Mouse (Mus musculus): ENCODE data around the gene Ptrh1. TPM values are rescaled to one million over a fixed set of nuclear protein-coding genes. Genes with fewer than 3 reads are reported as not detected.

The Ptrh1 gene
- polyA plus RNA-seq, 2 experiments = 1.7 to 1.9 TPM

DNA sequence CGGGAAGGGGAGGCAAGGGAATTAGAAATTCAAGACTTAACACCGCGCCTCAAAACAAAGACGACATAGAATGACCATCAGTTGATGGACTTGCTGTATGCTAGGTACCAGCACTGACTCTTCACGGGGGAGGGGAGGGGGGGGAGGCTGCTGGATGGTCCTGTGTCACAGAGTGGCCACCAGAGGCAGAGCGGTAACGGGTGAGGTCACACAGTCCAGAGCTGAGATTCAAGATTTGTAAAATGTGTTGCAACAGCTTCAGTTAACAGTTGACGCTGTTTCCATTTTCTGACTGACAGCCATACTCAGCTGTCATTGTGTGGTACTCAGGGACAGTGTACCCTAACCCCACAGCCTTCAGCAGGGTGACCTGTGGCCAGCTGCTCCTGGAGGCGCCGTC lies 23.4 kb upstream of the Ptrh1 start:
- Histone ChIP-seq H3K4me2 (ENCODE audit: low read depth) (peak overlapping the region; percentile 20; the same call in 1 of the 2 replicates), H3K4me3 (ENCODE audit: insufficient read depth in 1 of 2, low read depth in 2 of 2, low read length in 2 of 2) (no peak overlapping the region), H3K9ac (replicated peaks) (no peak overlapping the region), H3K9me3 (ENCODE audit: control insufficient read depth, low read length) (no peaks in the 10 kb centered on the region), H3K27ac (no peak overlapping the region), H3K27me3 (ENCODE audit: control insufficient read depth, insufficient read depth, low read length) (no peaks in the 10 kb centered on the region), H3K36me3 (replicated peaks; ENCODE audit: control insufficient read depth, insufficient read depth, low read depth) (no peaks in the 10 kb centered on the region), H3K4me1 (replicated peaks; ENCODE audit: control insufficient read depth in 2 of 2, insufficient read depth in 2 of 2, low read length in 1 of 2) (no peaks in the 10 kb centered on the region; a peak in 1 of 4 replicates)
- ATAC-seq (ENCODE audit: insufficient read depth) (no peak), DNase-seq (ENCODE audit: low read depth in 3 of 3, low spot score in 3 of 3) (no peak)
- TF ChIP-seq CTCF (IDR thresholded peaks at IDR 0.05; ENCODE audit: low read depth) (peak; percentile 37), EP300 (IDR thresholded peaks at IDR 0.05; ENCODE audit: low read depth) (no peak)
- WGBS (ENCODE audit: insufficient replicate concordance) = 65% methylated on average over 10 of the region's 10 CpGs

DNA sequence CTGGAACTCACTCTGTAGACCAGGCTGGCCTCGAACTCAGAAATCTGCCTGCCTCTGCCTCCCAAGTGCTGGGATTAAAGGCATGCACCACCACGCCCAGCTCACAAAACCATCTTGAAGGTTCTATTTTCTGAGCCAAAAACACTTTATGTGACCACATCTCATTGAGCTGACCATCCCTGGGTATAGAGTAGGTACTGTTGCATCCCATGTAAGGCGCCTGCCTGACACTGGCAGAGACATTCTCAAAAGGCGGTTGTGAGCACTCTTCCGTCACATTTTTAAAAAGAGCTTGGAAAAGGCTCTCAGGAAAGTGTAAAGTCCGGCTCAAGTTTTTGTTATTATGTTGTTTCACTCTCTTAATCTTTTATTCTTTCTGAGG lies 18.9 kb upstream of the Ptrh1 start:
- Histone ChIP-seq H3K9me3 (ENCODE audit: control insufficient read depth, low read length) (no peaks in the 10 kb centered on the region), H3K27ac (no peak overlapping the region), H3K4me1 (replicated peaks; ENCODE audit: control insufficient read depth in 2 of 2, insufficient read depth in 2 of 2, low read length in 1 of 2) (no peaks in the 10 kb centered on the region), H3K27me3 (ENCODE audit: control insufficient read depth, insufficient read depth, low read length) (no peaks in the 10 kb centered on the region), H3K4me3 (ENCODE audit: insufficient read depth in 1 of 2, low read depth in 2 of 2, low read length in 2 of 2) (peak overlapping the region in 1 of 2 experiments; percentile 78; a peak in 2 of 4 replicates), H3K9ac (replicated peaks) (no peak overlapping the region), H3K4me2 (ENCODE audit: low read depth) (peak overlapping the region; percentile 97), H3K36me3 (replicated peaks; ENCODE audit: control insufficient read depth, insufficient read depth, low read depth) (no peaks in the 10 kb centered on the region)
- no peak for DNase-seq (ENCODE audit: low read depth in 3 of 3, low spot score in 3 of 3)
- 37% methylated on average over 6 of the region's 6 CpGs for WGBS (ENCODE audit: insufficient replicate concordance)
- ATAC-seq (ENCODE audit: insufficient read depth) = no peak
- TF ChIP-seq CTCF (IDR thresholded peaks at IDR 0.05; ENCODE audit: low read depth) = no peak
- TF ChIP-seq EP300 (IDR thresholded peaks at IDR 0.05; ENCODE audit: low read depth) = no peak

DNA sequence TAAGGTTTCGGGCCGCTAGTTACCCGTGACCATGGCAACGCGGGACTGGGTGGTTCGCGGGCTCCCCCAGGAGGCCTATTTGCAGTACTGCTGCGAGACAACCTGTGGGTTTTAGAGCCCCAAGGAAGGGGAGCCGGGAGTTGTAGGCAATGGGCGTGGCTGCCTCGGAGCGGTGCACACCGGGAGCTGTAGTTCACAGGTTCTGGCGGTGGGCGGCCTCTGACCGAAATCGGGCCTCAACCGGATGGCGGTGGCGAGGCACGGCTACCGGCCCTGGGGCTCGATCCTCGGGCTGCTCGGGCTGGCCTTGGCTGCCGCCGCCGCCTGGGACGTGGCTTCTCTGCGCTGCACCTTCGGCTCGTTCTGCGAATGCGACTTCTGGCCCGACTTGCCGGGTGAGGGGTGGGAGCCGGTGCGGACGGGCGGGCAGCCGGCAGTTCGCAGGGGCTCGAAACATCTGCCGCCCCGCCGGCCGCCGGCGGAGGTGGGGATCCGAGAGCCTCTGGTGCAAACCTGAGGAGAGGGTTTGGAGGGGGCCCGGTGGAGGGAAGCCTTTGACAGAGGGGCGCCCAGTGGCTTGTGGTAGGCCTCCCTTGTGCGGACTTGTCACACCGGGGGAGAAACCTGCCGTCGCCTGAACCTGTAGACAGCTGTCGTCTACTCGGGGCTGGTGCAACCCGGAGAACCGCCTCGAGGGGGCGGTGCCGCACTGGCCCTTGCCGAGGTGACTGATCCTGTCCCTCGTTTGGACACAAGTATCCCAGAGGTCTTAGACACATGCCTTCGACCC lies 18.3 kb upstream of the Ptrh1 start, which contains the start of gene Tor2a:
Tor2a (plus strand) TSS at position 179 of the 790 bp plus-strand sequence.
- Histone ChIP-seq H3K27me3 (ENCODE audit: control insufficient read depth, insufficient read depth, low read length) (no peaks in the 10 kb centered on the region), H3K4me2 (ENCODE audit: low read depth) (peak within 1 kb of the TSS; percentile 97), H3K4me1 (replicated peaks; ENCODE audit: control insufficient read depth in 2 of 2, insufficient read depth in 2 of 2, low read length in 1 of 2) (no peaks in the 10 kb centered on the region), H3K27ac (peak within 1 kb of the TSS; percentile 40), H3K36me3 (replicated peaks; ENCODE audit: control insufficient read depth, insufficient read depth, low read depth) (no peaks in the 10 kb centered on the region), H3K9ac (replicated peaks) (peak within 1 kb of the TSS; percentile 86), H3K4me3 (ENCODE audit: insufficient read depth in 1 of 2, low read depth in 2 of 2, low read length in 2 of 2) (peak within 1 kb of the TSS; percentile 56 to 78), H3K9me3 (ENCODE audit: control insufficient read depth, low read length) (no peaks in the 10 kb centered on the region)
- TF ChIP-seq CTCF (IDR thresholded peaks at IDR 0.05; ENCODE audit: low read depth) (peak; percentile 97), EP300 (IDR thresholded peaks at IDR 0.05; ENCODE audit: low read depth) (0 out of 2 replicates have a peak, but pooled peaks have one; percentile 7)
- DNase-seq (ENCODE audit: low read depth in 3 of 3, low spot score in 3 of 3) (peak; percentile 92 to 95 (median 93)), ATAC-seq (ENCODE audit: insufficient read depth) (peak; percentile 92)
- under 1% methylated on average over 66 of the region's 66 CpGs for WGBS (ENCODE audit: insufficient replicate concordance)

DNA sequence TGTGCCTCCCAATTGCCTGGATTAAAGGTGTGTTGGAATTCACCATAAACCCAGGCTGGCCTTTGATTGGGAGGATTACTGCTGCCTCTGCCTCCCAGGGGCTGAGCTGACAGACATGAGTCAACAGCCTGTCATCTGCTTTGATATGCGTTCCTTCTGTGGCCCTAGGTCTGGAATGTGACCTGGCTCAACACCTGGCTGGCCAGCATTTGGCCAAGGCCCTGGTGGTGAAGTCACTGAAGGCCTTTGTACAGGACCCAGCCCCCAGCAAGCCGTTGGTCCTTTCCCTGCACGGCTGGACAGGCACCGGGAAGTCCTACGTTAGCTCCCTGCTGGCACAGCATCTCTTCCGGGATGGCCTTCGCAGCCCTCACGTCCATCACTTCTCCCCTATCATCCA lies 17.1 kb upstream of the Ptrh1 start:
- no peaks in the 10 kb centered on the region for H3K36me3 ChIP-seq (replicated peaks; ENCODE audit: control insufficient read depth, insufficient read depth, low read depth)
- H3K27ac ChIP-seq = no peak overlapping the region
- no peak overlapping the region for H3K9ac ChIP-seq (replicated peaks)
- no peak for TF ChIP-seq CTCF (IDR thresholded peaks at IDR 0.05; ENCODE audit: low read depth)
- no peak for TF ChIP-seq EP300 (IDR thresholded peaks at IDR 0.05; ENCODE audit: low read depth)
- H3K4me3 ChIP-seq (ENCODE audit: insufficient read depth in 1 of 2, low read depth in 2 of 2, low read length in 2 of 2) = no peak overlapping the region
- no peak overlapping the region for H3K4me2 ChIP-seq (ENCODE audit: low read depth)
- no peaks in the 10 kb centered on the region for H3K4me1 ChIP-seq (replicated peaks; ENCODE audit: control insufficient read depth in 2 of 2, insufficient read depth in 2 of 2, low read length in 1 of 2)
- WGBS (ENCODE audit: insufficient replicate concordance) = 76% methylated on average over 8 of the region's 8 CpGs
- no peaks in the 10 kb centered on the region for H3K27me3 ChIP-seq (ENCODE audit: control insufficient read depth, insufficient read depth, low read length)
- no peaks in the 10 kb centered on the region for H3K9me3 ChIP-seq (ENCODE audit: control insufficient read depth, low read length)
- ATAC-seq (ENCODE audit: insufficient read depth) (no peak), DNase-seq (ENCODE audit: low read depth in 3 of 3, low spot score in 3 of 3) (no peak)

DNA sequence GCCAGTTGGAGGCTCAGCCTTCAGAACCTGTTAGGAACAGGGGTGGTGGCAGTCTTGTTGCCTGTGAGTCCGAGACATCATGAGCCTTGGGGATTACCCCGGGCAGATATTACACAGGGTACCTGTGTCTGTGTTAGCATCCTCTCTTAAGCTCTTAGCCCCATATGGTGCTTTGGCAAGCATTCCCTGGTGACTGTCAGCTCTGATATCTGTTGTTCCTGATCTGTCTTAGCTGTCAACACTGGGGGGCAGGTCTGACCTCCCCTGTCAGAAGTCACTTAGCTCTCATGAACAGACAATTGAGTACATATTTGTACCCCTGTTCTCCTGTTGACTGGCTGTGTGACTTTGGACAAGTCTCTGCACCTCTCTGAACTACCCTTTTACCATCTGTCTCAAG lies 16.6 kb upstream of the Ptrh1 start:
- no peaks in the 10 kb centered on the region for H3K36me3 ChIP-seq (replicated peaks; ENCODE audit: control insufficient read depth, insufficient read depth, low read depth)
- H3K27ac ChIP-seq = no peak overlapping the region
- no peaks in the 10 kb centered on the region for H3K9me3 ChIP-seq (ENCODE audit: control insufficient read depth, low read length)
- ATAC-seq (ENCODE audit: insufficient read depth) = no peak
- H3K4me3 ChIP-seq (ENCODE audit: insufficient read depth in 1 of 2, low read depth in 2 of 2, low read length in 2 of 2) = no peak overlapping the region
- no peak overlapping the region for H3K4me2 ChIP-seq (ENCODE audit: low read depth)
- no peaks in the 10 kb centered on the region for H3K27me3 ChIP-seq (ENCODE audit: control insufficient read depth, insufficient read depth, low read length)
- no peaks in the 10 kb centered on the region for H3K4me1 ChIP-seq (replicated peaks; ENCODE audit: control insufficient read depth in 2 of 2, insufficient read depth in 2 of 2, low read length in 1 of 2)
- no peak overlapping the region for H3K9ac ChIP-seq (replicated peaks)
- DNase-seq (ENCODE audit: low read depth in 3 of 3, low spot score in 3 of 3) = no peak
- whole genome bisulfite sequencing (ENCODE audit: insufficient replicate concordance) = 78% methylated on average over 2 of the region's 2 CpGs
- TF ChIP-seq CTCF (IDR thresholded peaks at IDR 0.05; ENCODE audit: low read depth) (no peak), EP300 (IDR thresholded peaks at IDR 0.05; ENCODE audit: low read depth) (no peak)

Data from liver, embryonic 14.5 days (tissue).